Mouse (Mus musculus) MEL (cell line): ENCODE measurements around the gene Depdc5.

ENCODE experiments used
- HCFC1 ChIP-seq: IDR thresholded peaks from 2 replicates; pipeline ENCODE4 v1.6.1; 2012; ENCODE audit warnings: low read depth, mild to moderate bottlenecking, inconsistent platforms, low read length, improper control_type of control experiment, moderate library complexity
- POLR2A ChIP-seq, 2 experiments: IDR thresholded peaks; 2 replicates each; pipeline ENCODE4 v1.6.1; 2011 to 2012; ENCODE audit warnings: low read length in 2 of 2, mild to moderate bottlenecking in 2 of 2, control low read depth in 1 of 2, improper control_type of control experiment in 1 of 2, low read depth in 1 of 2, moderate library complexity in 1 of 2; ENCODE audit not compliant: control insufficient read depth in 1 of 2, insufficient read depth in 1 of 2, poor library complexity in 1 of 2

DNA sequence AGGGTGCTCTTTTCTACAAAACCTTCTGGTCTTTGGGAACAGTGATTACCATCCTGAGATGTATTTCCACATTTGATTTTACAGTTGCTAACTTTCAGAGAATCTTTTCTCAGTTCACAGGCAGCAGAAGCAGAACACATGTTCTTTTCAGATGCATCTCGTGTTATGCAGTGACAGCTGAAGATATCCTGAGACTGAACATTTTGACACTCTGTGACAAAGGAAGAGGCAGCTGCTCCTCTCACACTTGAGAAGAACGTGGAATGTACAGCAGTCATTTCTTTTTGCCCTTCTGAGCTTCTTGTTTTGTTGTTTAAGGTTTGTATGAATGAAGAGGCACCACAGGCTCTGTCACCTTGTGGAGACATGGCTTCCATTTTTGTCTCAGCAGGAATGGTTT lies 33.4 kb upstream of the Depdc5 start:
- TF ChIP-seq HCFC1: no peak
- TF ChIP-seq POLR2A (IDR thresholded peaks at IDR 0.05; ENCODE audit: control insufficient read depth in 1 of 2, insufficient read depth in 1 of 2, low read depth in 1 of 2, low read length in 2 of 2, poor library complexity in 1 of 2): no peak
